Mouse (Mus musculus): Measurements from ENCODE around the gene Lst1.

GRCm38 (mm10) chr17:35187345-35187744, 894 bp downstream of the Lst1 start:
- TF ChIP-seq CTCF (IDR thresholded peaks at IDR 0.05; ENCODE audit: extremely low read depth, insufficient read depth, low read length) (no peak), POLR2A (IDR thresholded peaks at IDR 0.05; ENCODE audit: extremely low read depth, insufficient read depth, low read length) (no peak)

Data from cortical plate, adult 2 months (tissue).